Mouse (Mus musculus): ENCODE data around the gene Irf4.

Gene Irf4

DNA sequence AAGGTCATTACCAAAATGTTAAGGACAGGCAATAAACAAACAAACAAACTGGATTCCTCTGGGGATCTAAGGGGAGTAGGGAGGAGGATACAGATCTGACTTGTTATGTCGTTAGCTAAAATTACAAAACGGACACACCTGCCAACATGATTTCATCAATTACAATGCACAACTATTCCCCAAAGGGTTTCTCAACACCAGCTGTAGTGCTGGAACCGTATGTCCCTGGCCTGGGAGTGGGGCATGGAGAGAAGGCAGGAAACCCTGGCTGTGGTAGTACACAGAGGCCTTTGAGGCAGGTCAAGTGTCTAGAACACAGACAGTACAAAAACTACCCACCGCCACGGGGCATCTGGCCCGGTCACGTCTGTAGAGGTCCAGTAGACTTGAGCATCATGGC is 60.2 kb downstream of the Irf4 start:
- DNase-seq: peak; percentile 98

DNA sequence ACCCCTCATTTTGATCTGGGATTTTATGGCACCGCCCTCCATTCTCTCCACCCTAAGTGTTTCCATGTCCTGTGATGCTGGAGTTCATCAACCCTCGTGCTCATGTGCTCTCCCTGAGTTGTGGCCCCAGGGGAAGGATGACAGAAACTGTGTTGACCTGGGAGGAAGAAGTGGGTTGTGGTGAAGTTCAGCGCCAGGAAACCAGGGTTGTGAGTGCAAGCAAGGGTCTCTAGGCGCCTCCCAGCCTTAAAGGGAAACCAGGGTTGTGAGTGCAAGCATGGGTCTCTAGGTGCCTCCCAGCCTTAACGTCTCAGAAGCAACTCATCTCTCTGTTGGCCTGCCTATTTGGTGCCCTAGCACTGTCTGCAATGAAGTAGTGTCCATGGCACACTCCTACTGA is 64.4 kb downstream of the Irf4 start:
- peak; percentile 82 for DNase-seq

DNA sequence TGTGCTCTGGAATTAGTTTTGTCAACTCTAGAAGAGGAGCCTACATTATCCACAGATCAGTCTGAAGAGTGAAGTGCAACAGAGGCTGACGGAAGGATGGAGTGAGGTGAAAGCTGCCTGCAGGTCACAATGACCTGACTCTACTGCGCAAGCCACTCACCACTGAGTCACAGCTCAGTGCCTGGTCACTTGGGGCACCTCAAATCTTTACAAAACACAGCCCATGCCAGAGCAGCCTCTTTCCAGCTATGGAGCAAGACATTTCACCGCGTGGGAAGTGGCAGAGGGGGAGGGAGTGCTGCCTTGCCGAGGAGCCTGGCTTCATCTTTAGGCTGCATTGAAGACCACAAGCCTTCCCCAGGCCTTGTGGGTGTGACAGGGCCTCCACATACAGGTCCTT is 65.2 kb downstream of the Irf4 start:
- peak; percentile 74 for DNase-seq

Measured in heart, adult 11 months (tissue).